Mouse (Mus musculus) pancreas, adult 10 weeks (tissue): ENCODE results near the gene Gm10681. TPM values are rescaled to one million over a fixed set of nuclear protein-coding genes. Genes with fewer than 3 reads are reported as not detected.

Experiments used
- polyA plus RNA-seq: library from polyadenylated mRNA; stranded (reverse); fragments of 350-450 nt; fragmentation: Illumina TruSeq; extraction: RNeasy Lipid Tissue Mini Kit (QIAGEN cat#74804); gene quantifications from one replicate; pipeline ENCODE4 v1.2.3, GENCODE M21; 2015; ENCODE audit warnings: low read depth, low replicate concordance; ENCODE audit not compliant: insufficient read depth

Gene Gm10681
- not detected for polyA plus RNA-seq

DNA sequence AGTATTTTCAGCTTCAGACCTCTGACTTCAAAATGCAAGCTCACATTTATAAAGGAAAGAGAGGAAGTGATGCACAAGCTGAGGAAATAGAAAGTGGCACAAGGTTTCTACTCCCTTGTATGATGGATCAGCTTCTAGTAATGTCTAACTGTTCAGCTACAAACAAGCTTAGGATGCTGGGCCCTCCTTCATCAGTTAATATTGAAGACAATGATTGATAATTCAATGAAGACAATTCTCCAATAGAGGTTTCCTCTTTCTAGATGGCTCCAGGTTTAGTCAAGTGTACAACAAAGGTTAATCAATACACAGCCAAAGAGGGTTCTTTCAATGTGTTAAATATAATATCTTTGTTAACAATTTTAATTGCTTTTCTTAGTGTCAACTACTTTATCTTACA, at the start of gene Gm10681:
Gm10681 (minus strand) TSS at position 101 of the 400 bp plus-strand sequence.

DNA sequence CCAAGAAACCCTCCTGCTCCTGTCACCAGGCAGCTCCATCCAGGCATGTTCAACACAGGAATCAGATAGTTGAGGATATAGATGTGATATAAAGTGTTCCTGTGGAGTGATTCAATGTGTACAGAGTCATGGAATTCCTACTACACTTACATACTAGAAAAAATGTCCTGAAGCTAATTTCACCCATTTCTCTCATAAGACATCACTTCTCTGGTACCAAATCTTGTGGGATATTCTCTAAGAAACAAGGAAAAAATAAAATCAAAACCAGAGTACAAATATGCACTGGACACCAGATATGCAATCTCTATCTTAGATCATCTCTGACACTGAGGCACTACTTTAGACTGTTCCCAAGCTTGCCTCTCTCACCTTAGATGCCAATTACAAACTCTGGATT, 41.5 kb upstream of the Gm10681 start, which contains the start of gene Hsd3b5:
Hsd3b5 (minus strand) TSS at position 101 of the 400 bp plus-strand sequence.

DNA sequence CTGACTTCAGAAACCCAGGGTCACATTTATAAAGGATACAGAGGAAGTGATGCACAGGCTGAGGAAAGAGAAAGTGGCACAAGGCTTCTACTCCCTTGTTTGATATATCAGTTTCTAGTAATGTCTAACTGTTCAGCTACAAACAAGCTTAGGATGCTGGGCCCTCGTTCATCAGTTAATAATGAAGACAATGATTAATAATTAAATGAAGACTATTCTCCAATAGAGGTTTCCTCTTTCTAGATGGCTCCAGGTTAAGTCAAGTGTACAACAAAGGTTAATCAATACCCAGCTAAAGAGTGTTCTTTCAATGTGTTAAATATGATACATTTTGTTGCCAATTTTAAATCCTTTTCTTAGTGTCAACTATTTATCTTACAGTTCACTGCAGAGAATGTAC, 78.2 kb downstream of the Gm10681 start, which contains the start of gene Hsd3b4:
Hsd3b4 (minus strand) TSS at position 101 of the 400 bp plus-strand sequence.

Other genes with a start within 250 kb of the Gm10681 start
- 59.2 TPM for gene Phgdh, start 248.8 kb downstream of the Gm10681 start, polyA plus RNA-seq
- 1.3 TPM for gene Zfp697, start 206.3 kb downstream of the Gm10681 start, polyA plus RNA-seq
- gene Gm4450, start 131.7 kb downstream of the Gm10681 start, polyA plus RNA-seq = not detected
- gene Hsd3b4, start 78.3 kb downstream of the Gm10681 start, polyA plus RNA-seq = not detected
- not detected for gene Hsd3b5, start 41.4 kb upstream of the Gm10681 start, polyA plus RNA-seq
- not detected for gene Hsd3b2, start 135.7 kb upstream of the Gm10681 start, polyA plus RNA-seq
- not detected for gene Hsd3b3, start 174.3 kb upstream of the Gm10681 start, polyA plus RNA-seq
- not detected for gene Hsd3b6, start 225.6 kb upstream of the Gm10681 start, polyA plus RNA-seq